Mouse (Mus musculus): ENCODE results near the gene Ints13. TPM values are rescaled to one million over a fixed set of nuclear protein-coding genes. Genes with fewer than 3 reads are reported as not detected.

The Ints13 gene
- polyA plus RNA-seq, 1 experiment: 18.4 TPM

- Histone ChIP-seq H3K36me3 (ENCODE audit: control insufficient read depth, insufficient read depth) (no peaks in the 10 kb centered on the region), H3K4me2 (ENCODE audit: low read depth) (peak overlapping the region; percentile 81), H3K79me2 (ENCODE audit: control insufficient read depth, insufficient read depth) (peaks cover 5% of the 10 kb centered on the region), H3ac (ENCODE audit: control insufficient read depth, insufficient read length) (no peak overlapping the region), H3K4me3 (peak overlapping the region; percentile 70), H3K27me3 (ENCODE audit: control insufficient read depth, insufficient read depth, insufficient read length) (no peaks in the 10 kb centered on the region)
- no peak for TF ChIP-seq E2F4 (IDR thresholded peaks at IDR 0.05; ENCODE audit: insufficient read depth)
- TF ChIP-seq MYOD1 (IDR thresholded peaks at IDR 0.05; ENCODE audit: control insufficient read depth in 1 of 3, insufficient read length in 2 of 3, low read depth in 2 of 3): no peak
- no peak for TF ChIP-seq TCF12 (IDR thresholded peaks at IDR 0.05; ENCODE audit: insufficient read depth, poor library complexity, severe bottlenecking)
- TF ChIP-seq TCF3 (IDR thresholded peaks at IDR 0.05; ENCODE audit: insufficient read length, low read depth): no peak
- no peak for TF ChIP-seq SRF (IDR thresholded peaks at IDR 0.05; ENCODE audit: control insufficient read depth, insufficient read length, low read depth)
- TF ChIP-seq MYOG (IDR thresholded peaks at IDR 0.05; ENCODE audit: control insufficient read depth in 1 of 3, insufficient read depth in 1 of 3, insufficient read length in 2 of 3, low read depth in 2 of 3): no peak
- no peak for TF ChIP-seq CEBPB (IDR thresholded peaks at IDR 0.05; ENCODE audit: insufficient read depth, poor library complexity, severe bottlenecking)
- TF ChIP-seq MAX (IDR thresholded peaks at IDR 0.05; ENCODE audit: low read depth): no peak
- no peak for TF ChIP-seq REST (IDR thresholded peaks at IDR 0.05; ENCODE audit: insufficient read depth, insufficient read length)
- TF ChIP-seq USF1 (IDR thresholded peaks at IDR 0.05; ENCODE audit: low read depth): no peak
- TF ChIP-seq POLR2AphosphoS2 (IDR thresholded peaks at IDR 0.05; ENCODE audit: insufficient read length, low read depth): no peak
- no peak for TF ChIP-seq POLR2A (IDR thresholded peaks at IDR 0.05; ENCODE audit: insufficient read length, low read depth)
Measured at GRCm38 (mm10) chr6:146500206-146500605, 77.4 kb downstream of the Ints13 start.

Other genes starting within 250 kb of the Ints13 start
- gene Itpr2, start 75.6 kb downstream of the Ints13 start, polyA plus RNA-seq (2012; fragmentation: generic; extraction: Trizol): 4.7 TPM
- 54.4 TPM for gene Fgfr1op2, start 632 bp downstream of the Ints13 start, polyA plus RNA-seq (2012; fragmentation: generic; extraction: Trizol)
- gene Med21, start 64.7 kb upstream of the Ints13 start, polyA plus RNA-seq (2012; fragmentation: generic; extraction: Trizol): 53.5 TPM
- 9.3 TPM for gene Tm7sf3, start 65.0 kb upstream of the Ints13 start, polyA plus RNA-seq (2012; fragmentation: generic; extraction: Trizol)
- gene Stk38l, start 147.2 kb upstream of the Ints13 start, polyA plus RNA-seq (2012; fragmentation: generic; extraction: Trizol): 6.9 TPM
- gene Arntl2, start 218.2 kb upstream of the Ints13 start, polyA plus RNA-seq (2012; fragmentation: generic; extraction: Trizol): 0.52 TPM